Mouse (Mus musculus) limb, embryonic 13.5 days (tissue): ENCODE results near the gene Mospd2. TPM values are rescaled to one million over a fixed set of nuclear protein-coding genes. Genes with fewer than 3 reads are reported as not detected.

ENCODE experiments used
- ATAC-seq: fragments of 200-750 bp; cut with Nextera tagmentation; 2 replicates; pipeline ENCODE4 v1.8.0; 2017; ENCODE audit warnings: low read depth, moderate number of reproducible peaks, moderate TSS enrichment; ENCODE audit not compliant: low FRiP score
- H3K27ac ChIP-seq: fragments of 300-500 bp; sonication (generic); 2 replicates; pipeline ENCODE4 v1.5.1; 2015; ENCODE audit warnings: inconsistent platforms, mild to moderate bottlenecking, moderate library complexity
- H3K27me3 ChIP-seq: fragments of 300-500 bp; sonication (generic); 2 replicates; pipeline ENCODE4 v1.6.1; 2015; ENCODE audit warnings: mild to moderate bottlenecking, inconsistent platforms
- H3K36me3 ChIP-seq: fragments of 300-500 bp; sonication (generic); 2 replicates; pipeline ENCODE4 v1.6.1; 2015; ENCODE audit warnings: inconsistent platforms, mild to moderate bottlenecking, moderate library complexity
- H3K4me1 ChIP-seq: fragments of 300-500 bp; sonication (generic); 2 replicates; pipeline ENCODE4 v1.6.1; 2015; ENCODE audit warnings: inconsistent platforms
- H3K4me2 ChIP-seq: fragments of 300-500 bp; sonication (generic); replicated peaks from 2 replicates; pipeline ENCODE4 v1.6.1; 2015; ENCODE audit warnings: inconsistent platforms, mild to moderate bottlenecking, moderate library complexity
- H3K4me3 ChIP-seq: fragments of 300-500 bp; sonication (generic); 2 replicates; pipeline ENCODE4 v1.5.1; 2015; ENCODE audit warnings: moderate library complexity, mild to moderate bottlenecking, inconsistent platforms
- H3K9ac ChIP-seq: fragments of 300-500 bp; sonication (generic); 2 replicates; pipeline ENCODE4 v1.6.1; 2015; ENCODE audit warnings: mild to moderate bottlenecking, inconsistent platforms
- H3K9me3 ChIP-seq: fragments of 300-500 bp; sonication (generic); 2 replicates; pipeline ENCODE4 v1.6.1; 2016; ENCODE audit warnings: inconsistent platforms
- WGBS: fragments of 180-500 bp; shearing (Covaris S2); methylation state at CpG from one replicate; pipeline ENCODE4 v1.1.7; 2015; 5-methylcytosine and 5-hydroxymethylcytosine counted together
- polyA plus RNA-seq: library from polyadenylated mRNA; unstranded; fragments of >200 nt; fragmentation: Nextera tagmentation; extraction: Ambion mirVana; gene quantifications from 2 replicates; pipeline ENCODE4 v1.2.1, GENCODE M21; 2015

Gene Mospd2
- polyA plus RNA-seq, 1 experiment from 2014 or later: 17.7 TPM

DNA sequence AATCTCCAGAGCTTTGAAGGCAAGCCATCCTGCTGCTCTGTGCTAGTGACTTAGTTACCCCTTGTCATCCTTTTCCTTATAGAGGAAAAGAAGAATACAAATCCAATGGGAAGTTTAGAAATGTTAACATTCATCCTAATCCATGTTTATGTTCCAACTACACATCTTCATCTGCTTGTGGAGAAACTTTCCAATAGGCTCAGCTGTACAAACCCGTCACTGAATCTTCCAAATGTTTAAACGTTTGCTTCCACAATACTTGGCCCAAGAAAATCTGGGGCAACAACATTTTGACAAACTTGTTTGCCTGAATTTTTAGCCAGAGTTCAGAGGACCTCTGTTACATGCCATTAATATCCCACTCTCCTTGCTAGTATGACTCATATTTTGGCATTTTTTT lies 78.3 kb downstream of the Mospd2 start:
- no peaks in the 10 kb centered on the region for H3K36me3 ChIP-seq
- no peaks in the 10 kb centered on the region for H3K4me1 ChIP-seq
- H3K27me3 ChIP-seq: peaks cover 5% of the 10 kb centered on the region; the same call in 1 of the 2 replicates
- H3K27ac ChIP-seq: no peak overlapping the region
- WGBS: 79% methylated on average over 2 of the region's 2 CpGs
- H3K4me3 ChIP-seq: no peak overlapping the region
- ATAC-seq: no peak
- H3K9me3 ChIP-seq: no peaks in the 10 kb centered on the region
- H3K4me2 ChIP-seq: no peak overlapping the region
- no peak overlapping the region for H3K9ac ChIP-seq

DNA sequence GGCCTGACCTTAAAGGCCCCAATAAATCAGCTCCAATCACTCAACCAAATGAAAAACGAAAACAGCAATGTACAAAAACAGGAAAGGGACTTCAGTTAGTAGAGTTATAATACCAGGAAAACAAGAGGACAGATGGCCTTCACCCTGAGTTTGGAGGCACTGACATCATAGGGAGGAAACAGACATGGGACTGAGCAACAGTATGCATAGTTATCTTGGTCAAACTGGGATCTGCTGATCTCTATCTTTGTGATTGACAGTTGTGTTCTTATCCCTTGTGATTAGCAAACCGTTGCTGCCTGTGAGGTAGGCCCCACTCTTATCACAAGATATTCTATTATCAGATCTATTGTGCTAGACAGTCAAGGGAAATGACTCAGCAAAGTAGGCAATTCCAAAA lies 80.4 kb downstream of the Mospd2 start:
- no peak for ATAC-seq
- Histone ChIP-seq H3K9me3 (no peaks in the 10 kb centered on the region), H3K4me3 (no peak overlapping the region), H3K27me3 (peaks cover 2% of the 10 kb centered on the region; the same call in 1 of the 2 replicates), H3K27ac (no peak overlapping the region), H3K36me3 (no peaks in the 10 kb centered on the region), H3K4me2 (no peak overlapping the region), H3K9ac (no peak overlapping the region), H3K4me1 (no peaks in the 10 kb centered on the region)
- 49% methylated on average over 2 of the region's 2 CpGs for WGBS

- Histone ChIP-seq H3K4me3 (no peak overlapping the region), H3K27ac (no peak overlapping the region), H3K4me1 (no peaks in the 10 kb centered on the region), H3K9me3 (no peaks in the 10 kb centered on the region), H3K36me3 (no peaks in the 10 kb centered on the region), H3K9ac (no peak overlapping the region), H3K27me3 (no peaks in the 10 kb centered on the region), H3K4me2 (no peak overlapping the region)
- ATAC-seq: no peak
- 92% methylated on average over 1 of the region's 1 CpGs for WGBS
Measured at GRCm38 (mm10) chrX:164886260-164886659, 93.9 kb downstream of the Mospd2 start.

Other genes starting within 250 kb of the Mospd2 start
- gene Fancb, start 217 bp upstream of the Mospd2 start, polyA plus RNA-seq: 8.1 and 8.3 TPM in 2 replicates
- gene Gm17604, start 24.5 kb upstream of the Mospd2 start, polyA plus RNA-seq: not detected in 2 replicates